Mouse (Mus musculus): ENCODE data around the gene Cradd. TPM values are rescaled to one million over a fixed set of nuclear protein-coding genes. Genes with fewer than 3 reads are reported as not detected.

Gene Cradd
- polyA plus RNA-seq, 1 experiment, result 0.78 TPM

DNA sequence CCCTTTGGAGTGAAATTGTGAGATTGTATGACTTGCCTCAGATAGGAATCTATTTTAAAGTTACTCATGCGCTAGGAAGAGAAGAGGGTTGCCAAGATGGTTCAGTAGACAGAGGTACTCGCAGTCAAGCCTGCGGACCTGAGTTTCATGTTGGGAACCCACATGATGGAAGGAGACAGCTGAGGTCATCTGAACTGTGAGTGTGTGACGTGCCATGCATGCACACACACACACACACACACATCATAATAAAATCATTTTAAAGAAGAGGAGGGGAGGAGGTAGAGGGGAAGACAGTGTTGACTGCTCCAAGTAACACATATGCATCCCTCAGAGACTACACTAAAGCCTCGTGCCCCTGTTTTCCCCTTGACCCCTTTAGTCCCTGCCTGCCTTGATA, 36.1 kb upstream of the Cradd start:
- no peaks in the 10 kb centered on the region for H3K27me3 ChIP-seq (ENCODE audit: control insufficient read depth)
- no peaks in the 10 kb centered on the region for H3K9me3 ChIP-seq (ENCODE audit: control insufficient read depth, low read length)
- no peak overlapping the region for H3K4me3 ChIP-seq (replicated peaks)
- TF ChIP-seq TAL1 (IDR thresholded peaks at IDR 0.05; ENCODE audit: low read length) (no peak), GATA1 (IDR thresholded peaks at IDR 0.05; ENCODE audit: low read length) (no peak)
- no peaks in the 10 kb centered on the region for H3K36me3 ChIP-seq (ENCODE audit: control insufficient read depth)
- no peaks in the 10 kb centered on the region for H3K4me1 ChIP-seq (ENCODE audit: control insufficient read depth)

DNA sequence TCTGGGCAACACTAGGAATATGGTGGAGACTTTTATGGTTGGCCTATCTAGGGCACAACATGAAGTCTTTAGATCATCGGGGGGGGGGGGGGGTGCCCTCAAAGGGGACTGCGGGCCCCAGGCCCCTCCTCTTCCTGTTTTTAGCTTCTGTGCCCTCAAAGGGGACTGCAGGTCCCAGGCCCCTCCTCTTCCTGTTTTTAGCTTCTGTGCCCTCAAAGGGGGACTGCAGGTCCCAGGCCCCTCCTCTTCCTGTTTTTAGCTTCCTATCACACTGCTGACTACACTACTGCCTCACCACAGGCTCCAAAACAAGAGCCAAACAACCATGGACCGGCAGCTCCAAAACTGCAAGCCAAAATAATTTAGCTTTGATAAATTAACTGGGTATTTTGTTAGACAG, 33.8 kb upstream of the Cradd start:
- Histone ChIP-seq H3K27me3 (ENCODE audit: control insufficient read depth) (no peaks in the 10 kb centered on the region), H3K36me3 (ENCODE audit: control insufficient read depth) (no peaks in the 10 kb centered on the region), H3K9me3 (ENCODE audit: control insufficient read depth, low read length) (no peaks in the 10 kb centered on the region), H3K4me1 (ENCODE audit: control insufficient read depth) (no peaks in the 10 kb centered on the region), H3K4me3 (replicated peaks) (no peak overlapping the region)
- no peak for TF ChIP-seq GATA1 (IDR thresholded peaks at IDR 0.05; ENCODE audit: low read length)
- TF ChIP-seq TAL1 (IDR thresholded peaks at IDR 0.05; ENCODE audit: low read length), result no peak

DNA sequence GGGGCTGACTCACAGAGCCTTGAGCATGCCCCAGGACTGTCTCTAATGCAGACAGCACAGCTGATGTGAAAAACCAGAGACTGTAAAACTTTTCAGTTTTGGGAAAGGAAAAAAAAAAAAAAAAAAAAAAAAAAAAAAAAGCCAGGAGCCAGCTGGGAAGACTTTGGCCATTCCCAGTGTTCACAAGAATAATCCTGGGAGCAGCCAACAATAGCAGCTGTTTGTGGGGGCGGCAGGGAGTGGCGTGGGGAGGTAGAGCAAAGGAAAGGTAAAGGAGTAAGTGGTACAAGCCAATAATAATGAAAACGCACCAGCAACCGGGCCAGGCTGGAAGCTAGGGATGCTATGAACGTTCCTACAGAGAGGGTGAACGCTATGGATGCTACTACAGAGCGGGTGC, 32.8 kb upstream of the Cradd start:
- Histone ChIP-seq H3K9me3 (ENCODE audit: control insufficient read depth, low read length) (peaks cover 3% of the 10 kb centered on the region; the same call in 1 of the 2 replicates), H3K27me3 (ENCODE audit: control insufficient read depth) (no peaks in the 10 kb centered on the region), H3K4me3 (replicated peaks) (no peak overlapping the region), H3K4me1 (ENCODE audit: control insufficient read depth) (no peaks in the 10 kb centered on the region), H3K36me3 (ENCODE audit: control insufficient read depth) (no peaks in the 10 kb centered on the region)
- TF ChIP-seq GATA1 (IDR thresholded peaks at IDR 0.05; ENCODE audit: low read length), result no peak
- TF ChIP-seq TAL1 (IDR thresholded peaks at IDR 0.05; ENCODE audit: low read length), result no peak

DNA sequence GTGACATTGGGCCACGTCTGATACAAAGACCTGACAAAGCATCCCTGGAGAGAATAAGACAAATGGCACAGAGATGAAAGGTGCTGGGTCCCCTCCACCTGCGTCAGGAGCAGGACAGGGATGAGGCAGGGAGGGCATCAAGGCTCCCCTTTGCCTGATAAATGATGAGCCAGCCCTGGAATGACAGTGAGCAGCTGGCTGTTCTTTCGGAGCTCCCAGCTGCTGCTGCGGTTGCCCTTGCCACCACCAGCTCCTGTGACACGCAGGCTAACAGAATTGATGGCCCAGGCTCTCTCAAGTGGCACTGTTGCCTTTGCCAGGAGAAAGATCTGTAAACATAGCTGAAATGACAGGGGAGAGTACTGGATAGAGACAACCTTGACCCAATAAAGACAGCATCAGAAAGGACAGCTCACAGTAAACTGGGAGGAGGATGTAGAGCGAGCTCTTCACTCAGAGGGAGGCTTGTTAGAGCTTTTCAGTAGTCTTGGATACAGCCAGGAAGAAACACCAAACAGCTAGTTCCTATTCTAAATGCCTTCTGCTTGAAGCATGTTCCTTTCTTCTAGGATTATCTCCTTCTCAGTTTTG, 31.8 kb upstream of the Cradd start:
- no peak for TF ChIP-seq GATA1 (IDR thresholded peaks at IDR 0.05; ENCODE audit: low read length)
- no peak for TF ChIP-seq TAL1 (IDR thresholded peaks at IDR 0.05; ENCODE audit: low read length)
- H3K27me3 ChIP-seq (ENCODE audit: control insufficient read depth), result no peaks in the 10 kb centered on the region
- H3K4me3 ChIP-seq (replicated peaks), result no peak overlapping the region
- H3K9me3 ChIP-seq (ENCODE audit: control insufficient read depth, low read length), result peaks cover 3% of the 10 kb centered on the region; the same call in 1 of the 2 replicates
- H3K36me3 ChIP-seq (ENCODE audit: control insufficient read depth), result no peaks in the 10 kb centered on the region
- no peaks in the 10 kb centered on the region for H3K4me1 ChIP-seq (ENCODE audit: control insufficient read depth)

DNA sequence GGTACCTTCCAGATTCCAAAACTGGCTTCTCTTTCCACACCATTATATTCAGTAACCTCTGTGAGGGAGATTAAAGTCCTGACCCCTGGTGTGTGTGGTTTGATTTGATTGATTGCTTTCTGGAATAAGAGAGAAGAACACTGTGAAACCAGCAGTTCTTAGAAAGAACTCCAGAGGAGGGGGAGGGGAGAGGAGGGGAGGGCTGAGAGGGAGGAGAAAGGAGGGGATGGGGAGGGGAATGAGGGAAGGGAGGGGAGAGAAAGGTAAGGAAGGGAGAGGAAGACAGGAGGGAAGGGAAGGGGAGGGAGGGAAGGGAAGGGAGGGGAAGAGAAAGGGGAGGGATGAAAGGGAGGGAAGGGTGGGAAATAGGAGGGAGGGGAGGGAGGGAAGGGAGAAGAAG, 30.7 kb upstream of the Cradd start:
- H3K4me1 ChIP-seq (ENCODE audit: control insufficient read depth), result no peaks in the 10 kb centered on the region
- H3K9me3 ChIP-seq (ENCODE audit: control insufficient read depth, low read length), result peaks cover 3% of the 10 kb centered on the region; the same call in 1 of the 2 replicates
- no peaks in the 10 kb centered on the region for H3K36me3 ChIP-seq (ENCODE audit: control insufficient read depth)
- H3K27me3 ChIP-seq (ENCODE audit: control insufficient read depth), result no peaks in the 10 kb centered on the region
- TF ChIP-seq GATA1 (IDR thresholded peaks at IDR 0.05; ENCODE audit: low read length), result no peak
- TF ChIP-seq TAL1 (IDR thresholded peaks at IDR 0.05; ENCODE audit: low read length), result no peak
- H3K4me3 ChIP-seq (replicated peaks), result no peak overlapping the region

DNA sequence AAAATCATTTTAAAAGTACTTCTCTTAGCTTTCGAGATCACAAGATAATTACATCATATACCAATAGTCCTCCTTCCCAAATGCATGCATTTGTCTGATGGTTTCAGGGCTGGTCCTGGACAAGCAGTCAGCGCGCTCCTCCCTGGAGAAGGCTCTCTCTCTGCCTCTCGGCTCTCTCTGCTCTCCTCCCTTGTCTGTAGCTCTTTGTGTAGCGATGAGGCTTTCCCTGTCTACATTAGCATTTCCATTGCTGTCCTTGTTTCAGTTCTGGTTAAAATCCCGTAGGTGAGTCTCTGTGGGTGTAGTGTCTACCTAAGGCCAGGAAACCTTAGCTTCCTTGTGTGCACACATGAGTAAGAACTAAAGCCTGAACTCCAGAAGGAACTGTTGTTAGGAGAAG, 30.1 kb upstream of the Cradd start:
- TF ChIP-seq TAL1 (IDR thresholded peaks at IDR 0.05; ENCODE audit: low read length), result no peak
- TF ChIP-seq GATA1 (IDR thresholded peaks at IDR 0.05; ENCODE audit: low read length), result no peak
- Histone ChIP-seq H3K36me3 (ENCODE audit: control insufficient read depth) (no peaks in the 10 kb centered on the region), H3K9me3 (ENCODE audit: control insufficient read depth, low read length) (peaks cover 3% of the 10 kb centered on the region; the same call in 1 of the 2 replicates), H3K4me1 (ENCODE audit: control insufficient read depth) (no peaks in the 10 kb centered on the region), H3K27me3 (ENCODE audit: control insufficient read depth) (no peaks in the 10 kb centered on the region), H3K4me3 (replicated peaks) (no peak overlapping the region)

DNA sequence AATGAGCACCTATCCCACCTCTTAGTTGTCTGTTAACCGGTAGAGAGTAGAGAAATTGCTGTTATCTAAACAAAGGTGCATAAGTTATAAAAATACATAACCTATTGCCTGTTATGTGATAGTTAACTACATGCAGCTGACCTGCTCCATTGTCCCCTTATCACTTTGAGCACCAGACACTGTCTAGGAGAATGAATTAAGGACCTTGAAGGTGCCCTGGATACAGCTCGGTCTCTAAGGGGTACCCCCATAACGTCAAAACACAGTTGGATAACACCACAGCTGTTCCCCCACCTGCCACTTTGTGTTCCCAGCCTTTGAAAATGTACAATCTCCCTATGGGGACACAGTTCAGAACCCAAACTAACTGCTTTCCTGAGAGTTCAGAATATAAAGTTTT, 24.5 kb upstream of the Cradd start:
- no peaks in the 10 kb centered on the region for H3K4me1 ChIP-seq (ENCODE audit: control insufficient read depth)

DNA sequence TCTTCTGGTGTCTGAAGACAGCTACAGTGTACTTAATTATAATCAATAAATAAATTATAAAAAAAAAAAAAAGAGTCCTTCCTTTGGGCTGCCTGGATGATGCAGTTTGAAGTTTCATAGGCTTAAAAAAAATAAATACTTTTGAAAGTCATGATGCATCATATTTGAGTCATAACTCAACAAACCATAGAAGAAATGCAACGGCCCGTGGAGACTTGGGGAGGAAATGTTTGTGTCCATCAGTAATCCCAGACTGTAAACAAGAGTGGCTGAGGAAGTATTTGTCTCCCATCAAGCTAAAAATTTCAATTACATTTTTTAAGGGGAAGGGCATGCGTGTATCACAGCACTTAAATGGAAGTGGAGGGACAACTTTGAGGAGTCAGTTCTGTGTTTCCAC, 23.8 kb upstream of the Cradd start:
- H3K4me3 ChIP-seq (replicated peaks), result no peak overlapping the region
- TF ChIP-seq TAL1 (IDR thresholded peaks at IDR 0.05; ENCODE audit: low read length) (no peak), GATA1 (IDR thresholded peaks at IDR 0.05; ENCODE audit: low read length) (no peak)
- no peaks in the 10 kb centered on the region for H3K4me1 ChIP-seq (ENCODE audit: control insufficient read depth)
- H3K27me3 ChIP-seq (ENCODE audit: control insufficient read depth), result no peaks in the 10 kb centered on the region
- no peaks in the 10 kb centered on the region for H3K36me3 ChIP-seq (ENCODE audit: control insufficient read depth)
- H3K9me3 ChIP-seq (ENCODE audit: control insufficient read depth, low read length), result peaks cover 7% of the 10 kb centered on the region

More for the DNA sequence above, 24.5 kb upstream of the Cradd start:
- Histone ChIP-seq H3K9me3 (ENCODE audit: control insufficient read depth, low read length) (peaks cover 7% of the 10 kb centered on the region), H3K36me3 (ENCODE audit: control insufficient read depth) (no peaks in the 10 kb centered on the region), H3K27me3 (ENCODE audit: control insufficient read depth) (no peaks in the 10 kb centered on the region), H3K4me3 (replicated peaks) (no peak overlapping the region)
- TF ChIP-seq GATA1 (IDR thresholded peaks at IDR 0.05; ENCODE audit: low read length), result no peak
- TF ChIP-seq TAL1 (IDR thresholded peaks at IDR 0.05; ENCODE audit: low read length), result no peak

DNA sequence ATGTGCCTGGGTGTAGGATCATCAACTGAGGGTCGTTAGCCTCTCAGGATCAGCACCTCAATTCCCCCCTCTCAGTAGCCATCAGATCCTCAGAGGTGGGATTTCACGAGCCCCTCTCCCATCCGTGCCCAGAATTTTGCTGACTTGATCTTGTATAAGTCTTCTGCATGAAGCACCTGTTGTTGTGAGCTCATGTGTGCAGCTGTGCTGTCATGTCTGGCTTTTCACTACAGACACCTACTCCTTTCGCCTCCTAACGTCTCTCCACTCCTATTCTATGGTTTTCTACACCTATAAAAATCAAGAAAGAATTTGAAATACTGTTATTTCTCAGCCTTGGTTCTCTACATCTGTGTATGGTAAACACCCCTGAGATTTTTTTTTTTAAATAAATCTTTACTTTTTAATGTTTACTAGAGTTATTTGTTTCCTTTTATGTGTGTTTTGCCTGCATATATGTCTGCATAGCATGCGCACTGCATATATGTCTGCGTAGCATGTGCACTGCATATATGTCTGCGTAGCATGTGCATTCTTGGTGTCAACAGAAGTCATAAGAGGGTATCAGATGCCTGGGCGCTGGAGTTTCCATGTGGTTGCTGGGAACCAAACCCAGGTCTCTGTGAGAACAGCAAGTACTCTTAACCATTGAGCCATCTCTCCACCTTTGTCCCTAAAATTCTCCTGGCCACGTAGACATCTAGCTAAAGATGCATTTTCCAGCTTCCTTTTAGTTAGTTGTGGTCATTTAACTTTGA, 19.1 kb upstream of the Cradd start:
- H3K4me3 ChIP-seq (replicated peaks), result no peak overlapping the region

More for the DNA sequence above, 19.1 kb upstream of the Cradd start:
- TF ChIP-seq TAL1 (IDR thresholded peaks at IDR 0.05; ENCODE audit: low read length) (no peak), GATA1 (IDR thresholded peaks at IDR 0.05; ENCODE audit: low read length) (no peak)
- Histone ChIP-seq H3K36me3 (ENCODE audit: control insufficient read depth) (no peaks in the 10 kb centered on the region), H3K4me1 (ENCODE audit: control insufficient read depth) (no peaks in the 10 kb centered on the region), H3K27me3 (ENCODE audit: control insufficient read depth) (no peaks in the 10 kb centered on the region), H3K9me3 (ENCODE audit: control insufficient read depth, low read length) (peaks cover 4% of the 10 kb centered on the region)
